Comparison of ENCODE assay signal across 37 mouse cellular contexts in genomic region chr11:5515196-5515595, GRCm38 (mm10). TPM values are rescaled to one million over a fixed set of nuclear protein-coding genes. Genes with fewer than 3 reads are reported as not detected.
"Had no signal": no experiment of that assay in that cellular context is flagged by ENCODE, and none has a peak within 500 bp of the region (broad histone marks: within the 10 kb centered on the region; RNA-seq: fewer than 3 reads in every experiment).

No protein-coding gene starts in this region.

- H3K36me3 ChIP-seq: heart, embryonic 10.5 days; heart, embryonic 13.5 days; heart, embryonic 15.5 days; hindbrain, embryonic 13.5 days; hindbrain, embryonic 15.5 days; kidney, embryonic 15.5 days; limb, embryonic 10.5 days; limb, embryonic 12.5 days; liver, embryonic 13.5 days had no signal

- DNase-seq: gastrocnemius, postnatal 14 days; gastrocnemius, postnatal 36 days; heart, adult 18-20 months; heart, postnatal 14 days; heart, postnatal 36 days; kidney, adult 11 months; kidney, adult 2 months; kidney, adult 9 months; kidney, postnatal 25 days; kidney, postnatal 4 days; liver; liver, embryonic 13.5 days had no signal

- ATAC-seq: hindbrain, postnatal 0 days; intestine, embryonic 16.5 days had no signal

- H3K27me3 ChIP-seq: heart, embryonic 13.5 days; heart, embryonic 15.5 days; hindbrain, embryonic 13.5 days; hindbrain, embryonic 15.5 days; kidney, embryonic 15.5 days; limb, embryonic 12.5 days; liver, embryonic 13.5 days had no signal

- H3K4me3 ChIP-seq: heart, embryonic 10.5 days; heart, embryonic 13.5 days; heart, embryonic 15.5 days; hindbrain, embryonic 13.5 days; hindbrain, embryonic 15.5 days; kidney, embryonic 15.5 days; layer of hippocampus, adult 2 months; left cerebral cortex, adult 2 months; limb, embryonic 10.5 days; limb, embryonic 12.5 days; liver, embryonic 13.5 days had no signal

- H3K9ac ChIP-seq: heart, embryonic 13.5 days; heart, embryonic 15.5 days; hindbrain, embryonic 13.5 days; hindbrain, embryonic 15.5 days; kidney, embryonic 15.5 days; limb, embryonic 12.5 days; liver, embryonic 13.5 days had no signal

- H3K27ac ChIP-seq: heart, embryonic 10.5 days; heart, embryonic 13.5 days; heart, embryonic 15.5 days; hindbrain, embryonic 13.5 days; hindbrain, embryonic 15.5 days; hindbrain, postnatal 0 days; kidney, embryonic 15.5 days; kidney, postnatal 0 days; layer of hippocampus, adult 2 months; left cerebral cortex, adult 2 months; limb, embryonic 10.5 days; limb, embryonic 12.5 days; liver, embryonic 13.5 days had no signal

- H3K9me3 ChIP-seq: heart, embryonic 10.5 days; heart, embryonic 13.5 days; heart, embryonic 15.5 days; hindbrain, embryonic 13.5 days; hindbrain, embryonic 15.5 days; kidney, embryonic 15.5 days; limb, embryonic 10.5 days; limb, embryonic 12.5 days; liver, embryonic 13.5 days had no signal

- H3K4me2 ChIP-seq: heart, embryonic 13.5 days; heart, embryonic 15.5 days; hindbrain, embryonic 13.5 days; hindbrain, embryonic 15.5 days; kidney, embryonic 15.5 days; limb, embryonic 12.5 days; liver, embryonic 11.5 days; liver, embryonic 13.5 days had no signal

RNA-seq across cellular contexts. Expression of gene Ankrd36, which starts 54.3 kb away (rescaled TPM):
- total RNA-seq: gastrocnemius, adult 18-20 months; gastrocnemius, adult 8-10 months; gastrocnemius, postnatal 14 days; gastrocnemius, postnatal 36 days; heart, adult 18-20 months; heart, adult 8-10 months; heart, postnatal 14 days; heart, postnatal 36 days; hematopoietic stem cell, adult 5-6 weeks; hindbrain, postnatal 0 days; layer of hippocampus, adult 2 months; layer of hippocampus, postnatal 10 days; layer of hippocampus, postnatal 25 days; left cerebral cortex, adult 2 months; left cerebral cortex, postnatal 14 days; left cerebral cortex, postnatal 36 days had no signal
- polyA plus RNA-seq: heart, embryonic 13.5 days; heart, embryonic 15.5 days; heart, postnatal 0 days; hindbrain, embryonic 11.5 days; hindbrain, embryonic 13.5 days; hindbrain, embryonic 15.5 days; hindbrain, postnatal 0 days; intestine, embryonic 14.5 days; intestine, embryonic 16.5 days; kidney, embryonic 15.5 days; kidney, postnatal 0 days; limb, embryonic 10.5 days; limb, embryonic 12.5 days had no signal
